Mouse (Mus musculus) layer of hippocampus, adult 18-20 months (tissue): Measurements from ENCODE around the gene Nt5c. TPM values are rescaled to one million over a fixed set of nuclear protein-coding genes. Genes with fewer than 3 reads are reported as not detected.
"Not testable (repeated sequence)": the region's sequence is repeated elsewhere in the genome, so short reads cannot be mapped to it uniquely, and the experiment has no call there.

Experiments used
- DNase-seq, 2 experiments: peaks; one replicate each; pipeline ENCODE4 v3.0.0; 2022; ENCODE audit warnings: low spot score in 2 of 2
- long read RNA-seq: library from polyadenylated mRNA; stranded (forward); transcript quantifications from one replicate; pipeline ENCODE4 v2.0.0, GENCODE M21; 2021
- total RNA-seq, 2 experiments: library from RNA; stranded (reverse); gene quantifications; 2 replicates each; pipeline ENCODE4 v1.2.3; 2021

Nt5c gene
- total RNA-seq = 10 to 100 TPM; 66.5 to 66.8 TPM
- long read RNA-seq, transcript Nt5c-201 (5 exons, 858 nt) = major isoform, 20 of 28 reads
- long read RNA-seq, partial matches to known transcripts = 2 of 28 reads
- long read RNA-seq, other reads (novel, unspliced or antisense) = 3 of 28 reads

DNA sequence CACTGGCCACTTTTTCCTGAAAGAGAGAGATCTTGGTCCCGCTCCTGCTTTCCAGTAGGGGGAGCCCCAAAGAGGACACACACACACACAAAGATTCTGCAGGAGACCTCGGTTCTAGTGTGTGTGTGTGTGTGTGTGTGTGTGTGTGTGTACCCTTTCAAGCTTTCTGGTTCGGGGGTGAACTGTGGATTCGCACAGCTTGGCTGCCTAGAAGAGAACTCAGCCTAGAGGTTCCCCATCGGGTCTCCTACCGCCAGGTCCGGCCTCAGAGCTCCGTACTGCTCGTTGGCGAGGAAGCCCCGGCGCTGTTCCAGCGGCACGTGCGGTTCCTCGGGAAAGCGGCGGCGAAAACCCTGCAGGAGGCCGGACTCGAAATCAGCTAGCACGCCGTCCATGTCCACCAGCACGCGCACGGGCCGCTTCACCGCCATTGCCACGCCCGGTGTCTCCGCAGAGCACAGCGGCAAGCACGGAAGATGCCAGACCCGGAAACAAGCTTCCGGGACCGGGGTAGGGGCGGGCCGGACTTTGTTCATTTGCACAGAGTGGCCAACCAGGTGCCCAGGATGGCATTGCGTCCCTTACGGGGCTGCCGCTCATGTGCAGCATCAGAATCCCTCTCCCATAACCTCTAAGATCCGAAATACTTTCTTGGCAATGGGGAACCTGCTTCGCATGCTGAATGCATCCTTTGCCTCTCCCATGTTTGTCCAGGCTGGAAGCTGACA, at the start of gene Nt5c:
Gene Nt5c, minus strand, starts transcription at position 507 of the 728 bp plus-strand sequence.
- DNase-seq = peak; percentile 83 to 88

DNA sequence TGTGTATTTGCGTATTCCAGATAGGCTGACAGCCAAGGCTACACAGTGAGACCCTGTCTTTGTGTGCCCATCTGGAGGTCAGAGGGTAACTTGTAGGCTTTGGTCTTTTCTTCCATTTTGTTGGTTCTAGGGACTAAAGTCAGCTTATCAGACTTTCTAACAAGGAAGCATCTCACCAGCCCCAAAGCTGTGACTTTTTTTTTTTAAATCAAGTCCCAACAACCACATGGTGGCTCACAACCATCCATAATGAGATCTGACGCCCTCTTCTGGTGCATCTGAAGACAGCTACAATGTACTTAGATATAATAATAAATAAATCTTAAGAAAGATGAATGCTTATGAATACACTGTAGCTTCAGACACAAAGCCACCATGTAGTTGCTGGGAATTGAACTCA, 46.4 kb upstream of the Nt5c start:
- DNase-seq = no peak

GRCm38 (mm10) chr11:115536856-115537568, 45.4 kb upstream of the Nt5c start:
- peak; percentile 46 to 74 for DNase-seq

GRCm38 (mm10) chr11:115536038-115536681, 44.5 kb upstream of the Nt5c start, which contains the start of gene Sumo2:
Gene Sumo2 (minus strand): TSS chr11:115536276.
- peak; percentile 92 to 99 for DNase-seq

- peak; percentile 32 to 58 for DNase-seq
Measured at GRCm38 (mm10) chr11:115535401-115536037, 43.9 kb upstream of the Nt5c start.

- DNase-seq = no peak
Measured at GRCm38 (mm10) chr11:115534759-115535371, 43.2 kb upstream of the Nt5c start.

DNA sequence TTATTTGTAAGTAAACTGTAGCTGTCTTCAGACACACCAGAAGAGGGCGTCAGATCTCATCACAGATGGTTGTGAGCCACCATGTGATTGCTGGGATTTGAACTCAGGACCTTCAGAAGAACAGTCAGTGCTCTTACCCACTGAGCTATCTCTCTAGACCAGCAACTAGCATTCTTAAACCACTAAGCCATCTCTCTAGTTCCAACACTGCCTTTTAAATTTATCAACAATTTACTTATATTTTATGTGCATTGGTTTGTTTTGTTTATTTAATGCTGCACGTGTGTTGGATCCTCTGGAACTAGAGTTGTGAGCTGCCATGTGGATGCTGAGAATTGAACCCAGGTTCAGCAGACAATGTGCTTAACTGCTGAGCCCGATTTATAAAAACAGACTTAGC, 34.8 kb upstream of the Nt5c start:
- DNase-seq = not testable (repeated sequence)

- DNase-seq = no peak
Measured at GRCm38 (mm10) chr11:115522703-115523102, 31.0 kb upstream of the Nt5c start.

- no peak for DNase-seq
Measured at GRCm38 (mm10) chr11:115522238-115522637, 30.6 kb upstream of the Nt5c start.

- DNase-seq = no peak
Measured at GRCm38 (mm10) chr11:115521080-115521479, 29.4 kb upstream of the Nt5c start.

GRCm38 (mm10) chr11:115520218-115520617, 28.6 kb upstream of the Nt5c start:
- no peak for DNase-seq

DNA sequence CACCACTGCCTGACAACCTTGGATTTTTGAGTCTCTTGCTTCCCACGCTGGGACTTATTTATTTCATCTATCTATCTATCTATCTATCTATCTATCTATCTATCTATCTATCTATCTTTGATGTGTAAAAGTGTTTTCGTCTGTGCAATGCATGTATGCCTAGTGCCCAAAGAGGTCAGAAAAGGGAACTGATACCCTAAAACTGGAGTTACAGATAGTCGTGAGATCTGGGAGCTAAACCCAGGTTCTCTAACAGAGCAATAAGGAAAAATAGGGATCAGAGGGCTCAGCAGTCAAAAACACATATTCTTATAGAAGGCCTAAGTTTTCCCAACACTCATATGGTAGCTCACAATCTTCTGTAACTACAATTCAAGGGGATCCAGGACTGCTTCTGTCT, 27.9 kb upstream of the Nt5c start:
- no peak for DNase-seq

DNA sequence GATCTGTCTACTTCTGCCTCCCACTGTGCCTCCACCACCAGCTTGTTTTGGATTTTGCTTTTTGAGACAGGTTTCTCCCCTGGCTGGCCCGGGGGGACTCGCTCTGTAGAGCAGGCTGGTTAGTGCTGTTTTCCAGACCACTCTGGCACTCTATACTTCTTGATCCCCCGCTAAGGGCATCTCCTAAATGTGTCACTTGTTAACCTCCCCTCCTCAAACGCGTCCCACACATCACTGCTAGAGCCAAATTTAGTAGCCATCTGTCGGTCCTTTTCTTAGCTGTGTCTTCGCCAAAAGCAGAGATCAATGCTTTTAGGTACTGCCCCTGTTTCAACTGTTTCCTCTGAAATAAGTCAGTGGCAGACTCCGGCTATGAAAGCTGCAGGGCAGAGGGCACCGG, 27.0 kb upstream of the Nt5c start:
- peak in 1 of 2 experiments; percentile 27 for DNase-seq

DNA sequence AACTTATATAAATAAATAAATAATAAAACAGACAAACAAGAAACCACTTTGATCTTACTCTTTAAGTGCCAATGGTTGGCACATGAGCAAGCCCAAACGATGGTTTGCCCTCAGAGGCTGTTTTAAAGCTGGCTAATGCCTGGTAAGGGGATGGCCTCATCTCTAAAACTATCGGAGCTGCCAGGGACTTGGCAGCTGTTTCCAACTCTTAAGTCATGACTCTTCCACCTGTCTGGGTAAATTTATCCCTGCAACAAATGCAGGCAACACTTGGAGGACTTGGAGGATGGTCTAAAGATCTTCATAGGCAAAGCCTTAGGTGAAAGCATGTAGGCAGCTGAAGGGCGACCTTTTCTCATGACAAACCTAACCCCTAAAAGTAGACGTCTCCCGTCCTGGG, 25.3 kb upstream of the Nt5c start:
- no peak for DNase-seq

DNA sequence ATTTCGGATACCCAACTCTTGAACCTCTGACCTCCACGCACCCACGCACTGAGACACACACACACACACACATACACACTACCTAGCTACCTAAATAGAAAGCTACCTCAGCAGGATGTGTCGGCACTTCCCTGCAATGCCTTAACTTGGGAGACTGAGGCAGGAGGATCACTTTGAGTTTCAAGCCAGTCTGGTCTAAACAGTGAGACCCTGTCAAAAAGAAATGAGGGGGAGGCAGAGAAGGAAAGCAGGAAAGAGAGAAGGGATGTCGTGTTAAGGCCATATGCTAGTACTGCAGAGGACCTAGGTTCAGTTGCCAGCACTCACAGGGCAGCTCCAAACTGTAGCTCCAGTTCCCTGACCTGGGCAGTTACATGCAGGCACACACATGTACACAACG, 23.4 kb upstream of the Nt5c start:
- no peak for DNase-seq

GRCm38 (mm10) chr11:115514238-115514663, 22.6 kb upstream of the Nt5c start, which contains the start of gene Jpt1:
Gene Jpt1 (minus strand): TSS chr11:115514387.
- DNase-seq = peak; percentile 95 to 99

DNA sequence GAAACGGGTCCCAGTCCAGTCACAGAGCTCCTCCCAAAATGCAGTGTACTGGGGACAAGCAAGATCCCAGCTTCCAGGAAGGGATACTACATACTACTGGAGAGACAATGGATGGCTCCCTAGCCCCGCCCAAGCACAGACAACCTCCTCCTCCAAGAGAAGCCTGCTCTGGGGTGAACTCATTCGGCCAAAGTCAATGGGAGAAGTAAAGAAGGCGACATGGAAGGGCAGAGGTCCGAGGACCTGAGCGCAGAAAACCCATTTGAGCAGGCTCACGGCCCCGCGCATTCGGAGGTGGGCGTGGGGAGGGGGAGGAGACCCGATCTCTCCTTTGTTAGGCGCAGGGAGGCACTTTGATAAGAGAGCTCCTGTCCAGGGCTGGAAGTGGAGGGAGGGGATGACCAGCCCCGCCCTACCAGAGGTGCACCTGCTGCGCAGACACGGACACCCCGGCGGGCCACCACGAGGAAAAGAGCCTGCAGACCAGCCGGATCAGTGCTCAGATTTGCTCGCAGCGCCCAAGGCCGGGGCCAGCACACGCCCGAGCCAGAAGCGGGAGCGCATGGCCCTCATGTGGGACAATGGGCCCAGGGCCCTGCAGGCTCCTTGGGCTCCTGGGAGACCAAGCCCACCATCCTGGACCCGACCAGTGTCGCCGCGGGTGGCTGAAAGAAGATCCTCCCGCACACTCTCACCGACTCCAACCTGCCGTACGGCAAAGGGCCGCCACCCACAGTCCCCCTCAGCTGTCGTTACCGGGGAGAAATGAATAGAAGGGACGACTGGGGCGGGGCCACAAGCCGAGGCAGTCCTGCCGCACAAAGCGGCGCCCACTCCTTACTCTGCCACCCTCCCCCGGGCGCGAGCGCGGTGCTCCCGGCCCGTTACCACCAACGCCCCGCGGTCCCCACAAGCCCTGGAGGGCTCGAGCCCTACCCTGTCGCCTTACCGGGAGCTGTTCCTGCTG, 21.9 kb upstream of the Nt5c start:
- DNase-seq = peak in 1 of 2 experiments; percentile 50

DNA sequence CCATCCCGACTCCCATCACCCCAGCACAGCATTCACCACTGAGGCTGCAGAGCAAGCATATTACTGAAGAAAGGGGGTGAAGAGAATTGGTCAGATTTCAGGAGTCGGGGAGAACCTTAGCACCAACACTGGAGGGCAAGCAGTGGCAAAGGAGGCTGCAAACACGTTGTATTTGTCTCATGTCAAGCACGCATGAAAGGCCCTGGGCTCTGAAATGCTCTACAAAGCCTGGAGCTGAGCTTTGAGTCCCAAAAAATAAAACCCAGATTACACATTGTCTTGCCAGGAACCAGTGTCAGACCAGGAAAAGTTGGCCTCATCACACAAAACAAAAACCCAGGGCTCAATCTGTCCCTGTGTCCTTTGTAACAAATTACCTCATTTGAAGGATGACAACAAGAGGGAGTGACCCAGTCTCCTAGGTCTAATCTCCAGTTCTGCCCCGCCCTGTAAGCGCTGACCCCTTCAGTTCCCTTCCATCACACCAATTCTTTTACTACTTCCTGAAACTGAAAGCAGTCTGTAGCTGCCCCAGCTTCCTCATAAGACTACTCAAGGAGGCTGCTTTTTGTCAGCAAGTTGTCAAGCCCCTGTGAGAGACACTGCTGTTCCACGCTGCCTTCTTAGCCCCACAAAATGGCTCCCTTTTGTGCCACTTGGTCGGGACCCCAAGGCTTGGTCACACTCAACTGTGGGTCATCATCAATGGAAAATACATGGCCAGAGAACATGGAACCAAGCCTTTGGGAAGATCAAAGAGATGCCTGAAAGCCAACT, 20.9 kb upstream of the Nt5c start:
- no peak for DNase-seq

- DNase-seq = no peak
Measured at GRCm38 (mm10) chr11:115512004-115512403, 20.3 kb upstream of the Nt5c start.
